Mouse (Mus musculus): ENCODE measurements around the gene Lrrc56.

Gene Lrrc56

GRCm38 (mm10) chr7:141193948-141194347 is at the start of gene Lrrc56, which contains the start of gene Hras:
Lrrc56 (plus strand) TSS chr7:141194157.
Hras (minus strand) TSS chr7:141194005.
- peak; percentile 98 for DNase-seq (ENCODE audit: inconsistent ontology term)

- no peak for DNase-seq (ENCODE audit: inconsistent ontology term)
These were observed 49.3 kb upstream of the Lrrc56 start for GRCm38 (mm10) chr7:141144650-141145049.

- DNase-seq (ENCODE audit: inconsistent ontology term), result no peak
These were observed 48.6 kb upstream of the Lrrc56 start for GRCm38 (mm10) chr7:141145403-141145802.

- no peak for DNase-seq (ENCODE audit: inconsistent ontology term)
These were observed 47.8 kb upstream of the Lrrc56 start for GRCm38 (mm10) chr7:141146043-141146595.

GRCm38 (mm10) chr7:141147044-141147443 is 46.9 kb upstream of the Lrrc56 start:
- no peak for DNase-seq (ENCODE audit: inconsistent ontology term)

GRCm38 (mm10) chr7:141148639-141149038 is 45.3 kb upstream of the Lrrc56 start:
- DNase-seq (ENCODE audit: inconsistent ontology term), result no peak

GRCm38 (mm10) chr7:141155362-141155761 is 38.6 kb upstream of the Lrrc56 start:
- DNase-seq (ENCODE audit: inconsistent ontology term), result no peak

- no peak for DNase-seq (ENCODE audit: inconsistent ontology term)
These were observed 29.6 kb upstream of the Lrrc56 start for GRCm38 (mm10) chr7:141164397-141164796.

GRCm38 (mm10) chr7:141164850-141165249 is 29.1 kb upstream of the Lrrc56 start:
- peak; percentile 44 for DNase-seq (ENCODE audit: inconsistent ontology term)

GRCm38 (mm10) chr7:141167901-141168517 is 25.9 kb upstream of the Lrrc56 start:
- DNase-seq (ENCODE audit: inconsistent ontology term), result peak; percentile 81

GRCm38 (mm10) chr7:141168518-141168953 is 25.4 kb upstream of the Lrrc56 start:
- DNase-seq (ENCODE audit: inconsistent ontology term), result no peak

- DNase-seq (ENCODE audit: inconsistent ontology term), result no peak
These were observed 24.7 kb upstream of the Lrrc56 start for GRCm38 (mm10) chr7:141169300-141169699.

- no peak for DNase-seq (ENCODE audit: inconsistent ontology term)
These were observed 24.1 kb upstream of the Lrrc56 start for GRCm38 (mm10) chr7:141169866-141170265.

GRCm38 (mm10) chr7:141172116-141173006 is 21.6 kb upstream of the Lrrc56 start, which contains the start of gene Rnh1:
Rnh1 (minus strand) TSS chr7:141172857.
- peak; percentile 98 for DNase-seq (ENCODE audit: inconsistent ontology term)

- DNase-seq (ENCODE audit: inconsistent ontology term), result peak; percentile 14
These were observed 20.6 kb upstream of the Lrrc56 start for GRCm38 (mm10) chr7:141173323-141173850.

GRCm38 (mm10) chr7:141175068-141175467 is 18.9 kb upstream of the Lrrc56 start:
- no peak for DNase-seq (ENCODE audit: inconsistent ontology term)

GRCm38 (mm10) chr7:141176173-141176572 is 17.8 kb upstream of the Lrrc56 start:
- DNase-seq (ENCODE audit: inconsistent ontology term), result peak; percentile 69

GRCm38 (mm10) chr7:141188194-141188593 is 5.8 kb upstream of the Lrrc56 start:
- DNase-seq (ENCODE audit: inconsistent ontology term), result no peak

- DNase-seq (ENCODE audit: inconsistent ontology term), result no peak
These were observed 5.2 kb upstream of the Lrrc56 start for GRCm38 (mm10) chr7:141188733-141189132.

- DNase-seq (ENCODE audit: inconsistent ontology term), result no peak
These were observed 3.7 kb upstream of the Lrrc56 start for GRCm38 (mm10) chr7:141190220-141190619.

GRCm38 (mm10) chr7:141191036-141191435 is 2.9 kb upstream of the Lrrc56 start:
- no peak for DNase-seq (ENCODE audit: inconsistent ontology term)
